Mouse (Mus musculus) spleen, embryonic (tissue): Measurements from ENCODE around the gene Olfr161.
"Not testable (repeated sequence)": the region's sequence is repeated elsewhere in the genome, so short reads cannot be mapped to it uniquely, and the experiment has no call there.

Experiments used
- CTCF ChIA-PET: fragments of 350-600 bp; sonication (Branson Sonifier 250); formaldehyde crosslinking; loops from one replicate; lab custom pipeline; 2022; lab: Charles Lee

The Olfr161 gene

GRCm38 (mm10) chr16:3590691-3591090, at the start of gene Olfr161:
Olfr161 (plus strand) TSS chr16:3591042.
- CTCF ChIA-PET, result no interaction called here

GRCm38 (mm10) chr16:3563553-3563952, 27.3 kb upstream of the Olfr161 start:
- CTCF ChIA-PET, result no interaction called here

GRCm38 (mm10) chr16:3577658-3578057, 13.2 kb upstream of the Olfr161 start:
- CTCF ChIA-PET, result not testable (repeated sequence)

GRCm38 (mm10) chr16:3578227-3578848, 12.5 kb upstream of the Olfr161 start:
- CTCF ChIA-PET, result not testable (repeated sequence)

- CTCF ChIA-PET, result not testable (repeated sequence)
Observed at GRCm38 (mm10) chr16:3631376-3631775, 40.5 kb downstream of the Olfr161 start.

- CTCF ChIA-PET, result not testable (repeated sequence)
Observed at GRCm38 (mm10) chr16:3632572-3633361, 41.9 kb downstream of the Olfr161 start.
